Mouse (Mus musculus): Measurements from ENCODE around the gene Plppr1.

- TF ChIP-seq EP300 (optimal IDR thresholded peaks at IDR 0.05) = no peak
- TF ChIP-seq CTCF (IDR thresholded peaks at IDR 0.05; ENCODE audit: low read depth) = no peak
Measured at GRCm38 (mm10) chr4:49118842-49119241, 59.8 kb downstream of the Plppr1 start.

All from stomach, postnatal 0 days (tissue).